Mouse (Mus musculus): ENCODE data around the gene Chrne. TPM values are rescaled to one million over a fixed set of nuclear protein-coding genes. Genes with fewer than 3 reads are reported as not detected.

The Chrne gene
- polyA plus RNA-seq, 1 experiment from 2014 or later: not detected

GRCm38 (mm10) chr11:70660571-70660970 lies 41.6 kb upstream of the Chrne start:
- Histone ChIP-seq H3K9ac (ENCODE audit: low read length) (no peak overlapping the region), H3K9me3 (ENCODE audit: control insufficient read depth, low read length) (no peaks in the 10 kb centered on the region), H3K4me3 (ENCODE audit: control insufficient read depth in 1 of 2, insufficient read depth in 1 of 2, low read depth in 1 of 2, low read length in 2 of 2) (no peak overlapping the region), H3K4me1 (ENCODE audit: control insufficient read depth in 2 of 2, insufficient read depth in 2 of 2, low read length in 2 of 2) (peaks cover 29 to 41% of the 10 kb centered on the region in 2 experiments), H3K27ac (replicated peaks in 1 of 2; ENCODE audit: control insufficient read depth in 1 of 2, insufficient read depth in 1 of 2, low read depth in 2 of 2, low read length in 2 of 2) (no peak overlapping the region), H3K4me2 (ENCODE audit: low read length) (no peak overlapping the region), H3K27me3 (ENCODE audit: control insufficient read depth, insufficient read depth, low read length) (no peaks in the 10 kb centered on the region), H3K36me3 (ENCODE audit: control insufficient read depth, insufficient read depth, low read length) (peaks cover 73% of the 10 kb centered on the region)
- WGBS: 90% methylated on average over 8 of the region's 8 CpGs
- no peak for ATAC-seq (ENCODE audit: insufficient number of reproducible peaks, insufficient read depth, low FRiP score, low read depth)

GRCm38 (mm10) chr11:70658942-70659341 lies 39.9 kb upstream of the Chrne start:
- Histone ChIP-seq H3K4me1 (ENCODE audit: control insufficient read depth in 2 of 2, insufficient read depth in 2 of 2, low read length in 2 of 2) (peaks cover 29 to 39% of the 10 kb centered on the region in 2 experiments), H3K27ac (replicated peaks in 1 of 2; ENCODE audit: control insufficient read depth in 1 of 2, insufficient read depth in 1 of 2, low read depth in 2 of 2, low read length in 2 of 2) (no peak overlapping the region), H3K36me3 (ENCODE audit: control insufficient read depth, insufficient read depth, low read length) (peaks cover 56% of the 10 kb centered on the region), H3K4me2 (ENCODE audit: low read length) (peak overlapping the region; percentile 90), H3K9ac (ENCODE audit: low read length) (peak overlapping the region; percentile 99), H3K4me3 (ENCODE audit: control insufficient read depth in 1 of 2, insufficient read depth in 1 of 2, low read depth in 1 of 2, low read length in 2 of 2) (no peak overlapping the region), H3K9me3 (ENCODE audit: control insufficient read depth, low read length) (no peaks in the 10 kb centered on the region), H3K27me3 (ENCODE audit: control insufficient read depth, insufficient read depth, low read length) (no peaks in the 10 kb centered on the region)
- WGBS: 51% methylated on average over 7 of the region's 8 CpGs
- no peak for ATAC-seq (ENCODE audit: insufficient number of reproducible peaks, insufficient read depth, low FRiP score, low read depth)

- H3K36me3 ChIP-seq (ENCODE audit: control insufficient read depth, insufficient read depth, low read length): peaks cover 52% of the 10 kb centered on the region
- ATAC-seq (ENCODE audit: insufficient number of reproducible peaks, insufficient read depth, low FRiP score, low read depth): no peak
- H3K27ac ChIP-seq (replicated peaks in 1 of 2; ENCODE audit: control insufficient read depth in 1 of 2, insufficient read depth in 1 of 2, low read depth in 2 of 2, low read length in 2 of 2): no peak overlapping the region
- peak overlapping the region; percentile 99 for H3K9ac ChIP-seq (ENCODE audit: low read length)
- H3K27me3 ChIP-seq (ENCODE audit: control insufficient read depth, insufficient read depth, low read length): no peaks in the 10 kb centered on the region
- peak overlapping the region; percentile 79 to 97; a peak in 3 of 4 replicates for H3K4me3 ChIP-seq (ENCODE audit: control insufficient read depth in 1 of 2, insufficient read depth in 1 of 2, low read depth in 1 of 2, low read length in 2 of 2)
- WGBS: 79% methylated on average over 5 of the region's 5 CpGs
- no peaks in the 10 kb centered on the region for H3K9me3 ChIP-seq (ENCODE audit: control insufficient read depth, low read length)
- peaks cover 29 to 39% of the 10 kb centered on the region in 2 experiments for H3K4me1 ChIP-seq (ENCODE audit: control insufficient read depth in 2 of 2, insufficient read depth in 2 of 2, low read length in 2 of 2)
- H3K4me2 ChIP-seq (ENCODE audit: low read length): peak overlapping the region; percentile 90
Measured at GRCm38 (mm10) chr11:70658521-70658920, 39.5 kb upstream of the Chrne start.

- WGBS: 47% methylated on average over 9 of the region's 9 CpGs
- peaks cover 29 to 37% of the 10 kb centered on the region in 2 experiments for H3K4me1 ChIP-seq (ENCODE audit: control insufficient read depth in 2 of 2, insufficient read depth in 2 of 2, low read length in 2 of 2)
Measured at GRCm38 (mm10) chr11:70657991-70658390, 39.0 kb upstream of the Chrne start.

GRCm38 (mm10) chr11:70657573-70657972 lies 38.6 kb upstream of the Chrne start:
- Histone ChIP-seq H3K4me3 (ENCODE audit: control insufficient read depth in 1 of 2, insufficient read depth in 1 of 2, low read depth in 1 of 2, low read length in 2 of 2) (peak overlapping the region; percentile 79 to 97), H3K4me1 (ENCODE audit: control insufficient read depth in 2 of 2, insufficient read depth in 2 of 2, low read length in 2 of 2) (peaks cover 32 to 40% of the 10 kb centered on the region in 2 experiments)

More at GRCm38 (mm10) chr11:70657991-70658390, 39.0 kb upstream of the Chrne start:
- Histone ChIP-seq H3K27me3 (ENCODE audit: control insufficient read depth, insufficient read depth, low read length) (no peaks in the 10 kb centered on the region), H3K4me2 (ENCODE audit: low read length) (peak overlapping the region; percentile 90), H3K27ac (replicated peaks in 1 of 2; ENCODE audit: control insufficient read depth in 1 of 2, insufficient read depth in 1 of 2, low read depth in 2 of 2, low read length in 2 of 2) (peak overlapping the region; percentile 85 to 98; a peak in 3 of 4 replicates), H3K36me3 (ENCODE audit: control insufficient read depth, insufficient read depth, low read length) (peaks cover 49% of the 10 kb centered on the region), H3K9me3 (ENCODE audit: control insufficient read depth, low read length) (no peaks in the 10 kb centered on the region), H3K4me3 (ENCODE audit: control insufficient read depth in 1 of 2, insufficient read depth in 1 of 2, low read depth in 1 of 2, low read length in 2 of 2) (peak overlapping the region; percentile 79 to 97), H3K9ac (ENCODE audit: low read length) (peak overlapping the region; percentile 99)
- ATAC-seq (ENCODE audit: insufficient number of reproducible peaks, insufficient read depth, low FRiP score, low read depth): no peak

GRCm38 (mm10) chr11:70656964-70657363 lies 37.9 kb upstream of the Chrne start, which contains the start of gene Eno3:
Eno3 (plus strand) TSS chr11:70657202.
- Histone ChIP-seq H3K4me3 (ENCODE audit: control insufficient read depth in 1 of 2, insufficient read depth in 1 of 2, low read depth in 1 of 2, low read length in 2 of 2) (peak within 1 kb of the TSS; percentile 79 to 97), H3K27me3 (ENCODE audit: control insufficient read depth, insufficient read depth, low read length) (no peaks in the 10 kb centered on the region), H3K9me3 (ENCODE audit: control insufficient read depth, low read length) (no peaks in the 10 kb centered on the region), H3K4me2 (ENCODE audit: low read length) (peak within 1 kb of the TSS; percentile 90), H3K36me3 (ENCODE audit: control insufficient read depth, insufficient read depth, low read length) (peaks cover 49% of the 10 kb centered on the region), H3K4me1 (ENCODE audit: control insufficient read depth in 2 of 2, insufficient read depth in 2 of 2, low read length in 2 of 2) (peaks cover 35 to 46% of the 10 kb centered on the region in 2 experiments), H3K27ac (replicated peaks in 1 of 2; ENCODE audit: control insufficient read depth in 1 of 2, insufficient read depth in 1 of 2, low read depth in 2 of 2, low read length in 2 of 2) (peak within 1 kb of the TSS; percentile 85 to 98), H3K9ac (ENCODE audit: low read length) (peak within 1 kb of the TSS; percentile 99)
- WGBS: 9% methylated on average over 3 of the region's 3 CpGs
- ATAC-seq (ENCODE audit: insufficient number of reproducible peaks, insufficient read depth, low FRiP score, low read depth): peak; percentile 54

More at GRCm38 (mm10) chr11:70657573-70657972, 38.6 kb upstream of the Chrne start:
- H3K36me3 ChIP-seq (ENCODE audit: control insufficient read depth, insufficient read depth, low read length): peaks cover 49% of the 10 kb centered on the region
- peak overlapping the region; percentile 99 for H3K9ac ChIP-seq (ENCODE audit: low read length)
- peak overlapping the region; percentile 90 for H3K4me2 ChIP-seq (ENCODE audit: low read length)
- peak overlapping the region; percentile 85 to 98 for H3K27ac ChIP-seq (replicated peaks in 1 of 2; ENCODE audit: control insufficient read depth in 1 of 2, insufficient read depth in 1 of 2, low read depth in 2 of 2, low read length in 2 of 2)
- 29% methylated on average over 6 of the region's 6 CpGs for WGBS
- no peaks in the 10 kb centered on the region for H3K27me3 ChIP-seq (ENCODE audit: control insufficient read depth, insufficient read depth, low read length)
- ATAC-seq (ENCODE audit: insufficient number of reproducible peaks, insufficient read depth, low FRiP score, low read depth): no peak
- no peaks in the 10 kb centered on the region for H3K9me3 ChIP-seq (ENCODE audit: control insufficient read depth, low read length)

GRCm38 (mm10) chr11:70656456-70656927 lies 37.5 kb upstream of the Chrne start:
- peak; percentile 60 for ATAC-seq (ENCODE audit: insufficient number of reproducible peaks, insufficient read depth, low FRiP score, low read depth)
- Histone ChIP-seq H3K4me3 (ENCODE audit: control insufficient read depth in 1 of 2, insufficient read depth in 1 of 2, low read depth in 1 of 2, low read length in 2 of 2) (peak overlapping the region; percentile 79 to 97), H3K9ac (ENCODE audit: low read length) (peak overlapping the region; percentile 99), H3K27me3 (ENCODE audit: control insufficient read depth, insufficient read depth, low read length) (no peaks in the 10 kb centered on the region), H3K27ac (replicated peaks in 1 of 2; ENCODE audit: control insufficient read depth in 1 of 2, insufficient read depth in 1 of 2, low read depth in 2 of 2, low read length in 2 of 2) (peak overlapping the region; percentile 85 to 98), H3K9me3 (ENCODE audit: control insufficient read depth, low read length) (no peaks in the 10 kb centered on the region), H3K4me2 (ENCODE audit: low read length) (peak overlapping the region; percentile 90), H3K36me3 (ENCODE audit: control insufficient read depth, insufficient read depth, low read length) (peaks cover 49% of the 10 kb centered on the region), H3K4me1 (ENCODE audit: control insufficient read depth in 2 of 2, insufficient read depth in 2 of 2, low read length in 2 of 2) (peaks cover 36 to 50% of the 10 kb centered on the region in 2 experiments)
- WGBS: 3% methylated on average over 16 of the region's 16 CpGs

Measured in heart, embryonic 14.5 days (tissue).